Mouse (Mus musculus): ENCODE results near the gene Scarb1.
"Not testable (repeated sequence)": the region's sequence is repeated elsewhere in the genome, so short reads cannot be mapped to it uniquely, and the experiment has no call there.

Scarb1 gene

DNA sequence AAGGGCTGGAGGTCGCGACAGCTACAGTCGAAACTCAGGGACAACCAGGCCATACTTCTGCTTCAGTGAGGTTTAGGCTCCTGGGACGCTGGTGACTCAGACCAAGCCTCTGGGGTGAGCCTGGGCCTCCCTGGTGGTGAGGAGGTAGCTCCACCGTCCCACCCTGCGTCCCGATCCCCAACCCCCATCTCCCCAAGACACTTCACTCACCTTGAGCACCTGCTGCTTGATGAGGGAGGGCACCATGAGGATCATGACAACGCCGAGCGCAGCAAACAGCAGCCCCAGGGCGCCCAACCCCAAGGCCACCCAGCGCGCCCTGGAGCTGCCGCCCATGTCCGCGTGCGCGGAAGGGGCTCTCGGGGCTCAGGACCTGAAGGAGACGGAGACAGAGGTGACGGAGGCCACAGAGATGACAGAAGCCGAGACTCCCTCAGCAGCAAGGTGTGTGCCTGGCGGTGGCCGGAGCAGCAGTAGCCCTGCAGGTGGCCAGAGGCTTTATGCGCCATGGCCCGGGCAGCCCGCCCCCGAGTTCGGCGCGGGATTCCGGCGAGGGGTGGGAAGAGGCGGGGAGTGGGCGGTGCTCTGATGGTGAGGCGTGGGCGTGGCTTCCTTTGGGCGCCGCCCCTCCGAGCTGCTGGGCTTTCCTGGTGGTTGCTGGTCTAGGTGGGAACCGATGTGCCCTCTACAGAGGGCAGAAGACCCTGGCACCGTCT lies at the start of gene Scarb1:
Scarb1 (minus strand) TSS at position 548 of the 716 bp plus-strand sequence.
- peak; percentile 68 to 71 for DNase-seq

DNA sequence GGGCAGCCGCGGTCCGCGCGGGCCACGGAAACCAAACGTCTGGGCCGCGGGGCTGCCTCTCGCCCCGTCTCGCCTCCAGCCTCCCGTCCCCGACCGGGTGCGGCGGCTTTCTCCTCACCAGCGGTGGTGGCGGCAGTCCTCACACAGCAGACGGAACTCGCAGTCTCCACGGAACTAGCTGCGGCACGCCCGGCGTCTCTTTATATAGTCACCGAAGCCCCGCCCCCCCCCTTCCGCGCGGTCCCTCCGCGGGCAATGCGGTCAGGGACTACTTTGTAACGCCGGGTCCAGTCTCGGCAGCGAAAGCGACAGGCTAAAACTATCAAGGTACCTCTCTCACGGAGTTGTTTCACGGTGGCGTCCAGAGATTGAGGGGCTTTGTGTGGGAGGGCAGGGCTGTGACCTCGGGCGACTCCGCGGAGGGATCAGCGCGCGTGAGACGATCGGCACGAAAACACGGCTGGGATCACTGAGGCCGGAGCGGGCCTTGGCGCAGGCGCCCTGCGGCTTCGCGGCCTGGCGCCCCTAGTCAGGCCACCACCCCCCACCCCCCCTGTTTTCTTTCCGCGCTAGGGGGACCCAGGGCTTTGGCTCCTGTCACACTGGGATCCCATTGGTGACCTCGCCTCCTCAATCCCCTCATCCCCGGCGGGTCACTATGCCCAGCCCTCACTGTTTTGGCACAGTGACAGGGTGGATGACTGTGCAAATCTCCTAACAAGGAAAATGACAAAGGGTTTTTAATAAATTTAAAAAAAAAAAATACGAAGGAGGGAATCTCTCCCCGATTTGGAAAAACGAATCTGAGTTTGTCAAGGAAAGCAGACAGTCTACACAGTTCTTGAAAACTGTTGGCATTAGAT lies 48.9 kb upstream of the Scarb1 start, which contains the start of gene Ubc:
Ubc (minus strand) TSS at position 624 of the 863 bp plus-strand sequence.
- DNase-seq, result peak; percentile 82 to 89

GRCm38 (mm10) chr5:125389131-125389578 lies 48.3 kb upstream of the Scarb1 start, which contains the start of gene Gm10382:
Gene Gm10382, plus strand, starts transcription at chr5:125389322.
- peak; percentile 72 to 78 for DNase-seq

DNA sequence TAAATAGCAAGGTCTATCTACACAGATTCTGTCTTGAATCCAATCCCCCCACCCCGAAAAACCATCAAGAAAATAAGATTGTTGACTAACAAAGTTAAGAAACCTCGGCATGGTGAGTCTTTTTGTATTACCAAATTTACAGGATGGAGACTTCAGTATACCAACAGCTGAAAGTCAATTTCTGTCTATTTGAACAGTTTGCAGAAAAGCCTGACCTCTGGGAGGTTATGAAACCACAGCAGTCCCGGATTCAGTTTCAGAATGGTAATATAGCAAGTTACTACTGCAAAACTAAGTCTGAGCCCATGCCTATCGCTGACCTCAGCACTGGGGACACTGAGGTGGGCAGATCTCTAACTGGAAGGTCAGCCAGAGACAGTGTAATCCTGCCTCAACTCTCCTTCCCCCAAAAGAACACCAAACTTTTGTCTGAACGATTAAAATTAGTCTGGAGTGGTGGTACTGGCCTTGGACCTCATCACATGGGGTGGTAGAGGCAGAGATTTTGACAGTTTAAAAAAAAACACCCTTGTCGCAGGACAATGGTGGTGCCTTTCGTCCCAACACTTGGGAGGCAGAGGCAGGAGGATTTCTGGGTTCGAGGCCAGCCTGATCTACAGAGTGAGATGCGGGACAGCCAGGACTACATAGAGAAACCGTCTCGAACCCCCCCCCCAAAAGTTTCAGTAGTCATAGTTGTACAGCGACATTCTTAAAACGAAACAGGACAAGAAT lies 47.6 kb upstream of the Scarb1 start:
- no peak for DNase-seq

DNA sequence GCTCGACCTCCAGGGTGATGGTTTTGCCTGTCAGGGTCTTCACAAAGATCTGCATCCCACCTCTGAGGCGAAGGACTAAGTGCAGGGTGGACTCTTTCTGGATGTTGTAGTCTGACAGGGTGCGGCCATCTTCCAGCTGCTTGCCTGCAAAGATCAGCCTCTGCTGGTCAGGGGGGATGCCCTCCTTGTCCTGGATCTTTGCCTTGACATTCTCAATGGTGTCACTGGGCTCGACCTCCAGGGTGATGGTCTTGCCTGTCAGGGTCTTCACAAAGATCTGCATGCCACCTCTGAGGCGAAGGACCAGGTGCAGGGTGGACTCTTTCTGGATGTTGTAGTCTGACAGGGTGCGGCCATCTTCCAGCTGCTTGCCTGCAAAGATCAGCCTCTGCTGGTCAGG lies 46.4 kb upstream of the Scarb1 start:
- DNase-seq, result not testable (repeated sequence)

DNA sequence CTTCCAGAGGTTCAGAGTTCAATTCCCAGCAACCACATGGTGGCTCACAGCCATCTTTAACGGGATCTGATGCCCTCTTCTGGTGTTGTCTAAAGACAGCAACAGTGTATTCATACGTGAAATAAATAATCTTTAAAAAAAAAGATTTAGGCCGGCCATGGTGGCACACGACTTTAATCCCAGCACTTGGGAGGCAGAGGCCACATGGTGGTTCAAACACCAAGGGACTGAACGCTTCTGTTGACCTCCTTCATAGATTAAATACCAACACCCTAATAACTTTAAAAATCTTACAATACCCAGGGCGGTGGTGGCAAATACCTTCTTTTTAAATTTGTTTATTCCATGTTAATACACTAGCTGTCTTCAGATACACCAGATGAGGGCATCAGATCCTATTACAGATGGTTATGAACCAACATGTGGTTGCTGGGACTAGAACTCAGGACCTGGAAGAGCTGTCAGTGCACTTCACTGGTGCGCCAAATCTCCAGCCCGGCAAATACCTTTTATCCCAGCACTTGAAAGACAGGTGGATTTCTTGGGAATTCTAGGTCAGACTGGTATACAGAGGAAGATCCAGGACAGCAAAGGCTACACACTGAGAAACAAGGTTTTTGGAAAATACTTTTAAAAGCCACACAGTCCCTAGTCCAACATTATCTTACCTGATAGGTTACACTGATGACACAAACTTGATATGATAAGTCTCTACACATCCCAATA lies 44.5 kb upstream of the Scarb1 start:
- no peak for DNase-seq

DNA sequence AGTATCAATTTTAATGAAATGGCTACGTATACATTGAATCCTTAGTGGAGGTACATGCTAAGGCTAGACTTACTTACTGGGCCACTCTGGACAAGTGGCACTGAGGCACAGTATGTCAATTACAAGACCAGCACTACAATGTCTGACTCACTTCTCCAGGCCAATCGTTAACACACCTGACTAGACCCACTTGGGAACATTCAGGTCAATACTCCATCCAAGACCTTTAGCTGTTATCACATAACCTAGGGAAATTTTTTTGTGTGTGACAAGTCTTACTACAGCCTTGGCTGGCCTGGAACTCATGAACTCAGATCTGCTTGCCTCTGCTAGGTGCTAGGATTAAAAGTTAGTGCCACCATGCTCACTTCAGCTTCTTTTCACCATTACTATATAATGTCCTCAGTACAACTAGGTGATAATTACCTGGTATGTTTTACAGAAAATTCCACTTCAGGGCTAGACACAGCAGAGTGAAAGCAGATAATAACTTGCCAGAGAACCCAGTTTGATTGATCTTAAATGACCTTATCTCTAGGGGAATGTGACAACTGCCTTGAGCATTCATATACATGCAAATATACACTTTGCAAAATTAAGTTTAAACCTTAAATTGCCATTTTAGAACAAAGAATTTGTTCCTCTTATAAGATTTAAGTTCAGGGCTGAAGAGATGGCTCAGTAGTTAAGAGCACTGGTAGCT lies 43.8 kb upstream of the Scarb1 start:
- no peak for DNase-seq

DNA sequence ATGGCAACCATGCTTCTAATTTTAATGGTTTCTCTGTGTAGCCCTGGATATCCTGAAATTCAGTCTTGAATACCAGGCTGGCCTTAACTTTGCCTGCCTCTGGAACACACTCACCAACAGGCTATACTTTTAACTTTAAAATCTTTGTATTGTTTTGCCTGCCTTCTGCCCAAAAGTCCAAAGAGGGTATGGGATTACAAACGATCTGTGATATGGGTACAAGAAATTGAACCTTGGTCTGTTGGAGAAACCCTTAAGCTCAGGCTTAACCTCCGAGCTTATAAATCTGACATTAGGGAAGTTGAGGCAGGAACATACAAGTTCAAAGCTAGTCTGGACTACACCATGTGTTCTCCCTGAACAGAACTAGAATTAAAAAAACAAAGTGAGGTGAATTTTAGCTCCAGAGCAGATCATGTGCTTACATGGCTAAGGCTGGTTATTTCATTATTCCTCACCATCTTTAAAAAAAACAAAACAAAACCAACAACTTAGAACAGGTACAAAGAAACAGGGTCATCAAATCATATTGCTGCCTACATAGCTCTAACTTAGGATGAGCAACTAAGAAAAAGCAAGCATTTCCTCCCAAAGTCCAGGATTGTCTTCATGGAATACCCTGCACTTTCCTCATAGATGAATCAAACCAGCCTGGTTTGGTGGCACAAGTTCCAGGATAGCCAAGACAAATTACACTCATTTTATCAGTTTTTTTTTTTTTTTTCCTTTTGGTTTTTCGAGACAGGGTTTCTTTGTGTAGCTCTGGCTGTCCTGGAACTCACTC lies 42.9 kb upstream of the Scarb1 start:
- DNase-seq, result no peak

- peak; percentile 58 to 61 for DNase-seq
Observed at GRCm38 (mm10) chr5:125382673-125383558, 42.0 kb upstream of the Scarb1 start.

DNA sequence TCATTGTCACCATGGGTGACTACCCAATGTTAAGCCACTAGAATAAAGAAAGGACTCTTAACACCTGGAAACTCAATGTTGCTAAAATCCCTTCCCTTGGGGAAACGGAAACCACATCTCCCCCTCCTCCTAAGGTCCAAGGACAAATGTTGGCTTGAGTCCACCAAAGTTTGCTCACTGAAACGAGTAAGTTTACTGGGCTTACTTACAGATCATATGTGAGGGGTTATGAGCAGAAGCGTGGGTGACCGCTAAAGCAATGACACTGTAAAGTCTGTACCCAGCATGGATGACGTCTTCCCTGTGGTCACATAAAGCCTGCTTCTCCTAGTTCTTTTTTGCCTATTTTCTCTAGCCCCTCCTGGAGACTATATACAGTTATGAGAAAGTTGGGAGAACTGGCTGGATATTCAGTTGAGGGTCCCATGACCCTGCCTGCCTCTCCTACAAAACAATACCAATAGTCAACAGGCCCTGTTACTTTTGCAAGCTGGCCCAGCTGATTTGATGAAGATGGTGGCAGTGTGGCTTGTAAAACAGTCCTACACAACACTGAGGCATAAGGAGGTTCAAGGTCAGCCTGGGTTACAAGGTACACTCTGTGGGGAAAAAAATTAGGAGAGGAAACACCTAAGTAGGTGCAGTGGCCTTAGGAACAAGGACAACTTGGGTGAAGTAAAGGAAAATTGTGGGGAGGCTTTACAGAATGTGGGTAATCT lies 41.2 kb upstream of the Scarb1 start:
- no peak for DNase-seq

- no peak for DNase-seq
Observed at GRCm38 (mm10) chr5:125378919-125379318, 38.0 kb upstream of the Scarb1 start.

GRCm38 (mm10) chr5:125377214-125377613 lies 36.3 kb upstream of the Scarb1 start:
- no peak for DNase-seq

GRCm38 (mm10) chr5:125375871-125376270 lies 35.0 kb upstream of the Scarb1 start:
- no peak for DNase-seq

- DNase-seq, result no peak
Observed at GRCm38 (mm10) chr5:125372027-125372426, 31.1 kb upstream of the Scarb1 start.

GRCm38 (mm10) chr5:125370950-125371693 lies 30.2 kb upstream of the Scarb1 start:
- DNase-seq, result no peak

DNA sequence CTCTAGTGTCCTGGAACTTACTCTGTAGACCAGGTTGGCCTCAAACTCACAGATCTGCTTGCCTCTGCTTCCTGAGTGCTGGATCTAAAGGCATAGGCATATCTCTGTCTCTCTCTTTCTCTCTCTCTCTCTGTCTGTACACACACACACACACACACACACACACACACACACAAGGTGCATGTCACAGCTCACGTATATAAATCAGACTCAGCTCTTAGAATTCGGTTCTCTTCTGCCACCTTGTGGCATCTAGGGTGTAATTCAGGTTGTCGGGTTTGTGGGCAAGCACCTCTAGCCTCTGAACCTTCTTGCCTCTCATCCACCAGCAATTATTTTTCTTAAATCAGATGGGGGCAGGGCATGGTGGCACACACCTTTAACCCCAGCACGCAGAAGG lies 27.7 kb upstream of the Scarb1 start:
- DNase-seq, result peak; percentile 68 to 78

DNA sequence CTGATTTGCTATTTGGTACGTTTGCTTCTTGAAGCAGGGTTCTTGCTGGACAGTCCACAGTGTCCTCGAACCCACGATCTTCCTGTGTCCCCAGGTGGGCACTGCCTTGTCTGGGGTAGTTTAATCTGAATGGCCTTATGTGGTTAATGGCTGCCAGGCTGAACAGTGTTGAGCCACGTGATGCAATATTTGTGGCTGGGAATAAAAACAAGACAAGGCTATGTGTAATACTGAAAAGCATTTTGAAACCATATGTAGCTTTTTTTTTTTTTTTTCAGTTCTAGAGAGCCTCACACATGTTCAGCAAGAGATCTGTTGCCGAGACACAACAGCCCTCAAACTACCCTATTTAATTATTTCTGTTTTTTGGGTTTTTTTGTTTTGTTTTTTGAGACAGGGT lies 27.3 kb upstream of the Scarb1 start:
- no peak for DNase-seq

- no peak for DNase-seq
Observed at GRCm38 (mm10) chr5:125364851-125365429, 24.0 kb upstream of the Scarb1 start.

Data from cerebellum, postnatal 36 days (tissue).